Mouse (Mus musculus) limb, embryonic 11.5 days (tissue): ENCODE measurements around the gene Elk4. TPM values are rescaled to one million over a fixed set of nuclear protein-coding genes. Genes with fewer than 3 reads are reported as not detected.

Experiments used
- ATAC-seq: fragments of 200-750 bp; cut with Nextera tagmentation; 2 replicates; pipeline ENCODE4 v1.8.0; 2017; ENCODE audit warnings: low read depth; ENCODE audit not compliant: insufficient number of reproducible peaks, low FRiP score, low TSS enrichment
- DNase-seq: peaks from one replicate; pipeline ENCODE4 v3.0.0-alpha.2; 2015; ENCODE audit warnings: low spot score
- H3K27ac ChIP-seq: fragments of 300-500 bp; sonication (generic); replicated peaks from 2 replicates; pipeline ENCODE4 v1.5.1; 2014; ENCODE audit warnings: low read depth, mild to moderate bottlenecking, low read length
- H3K27me3 ChIP-seq: fragments of 300-500 bp; sonication (generic); 2 replicates; pipeline ENCODE4 v1.6.1; 2014; ENCODE audit warnings: mild to moderate bottlenecking, low read length, mixed read lengths; ENCODE audit not compliant: control insufficient read depth, insufficient read depth
- H3K36me3 ChIP-seq: fragments of 300-500 bp; sonication (generic); 2 replicates; pipeline ENCODE4 v1.6.1; 2014; ENCODE audit warnings: mild to moderate bottlenecking, low read length, moderate library complexity, mixed read lengths; ENCODE audit not compliant: control insufficient read depth, insufficient read depth
- H3K4me1 ChIP-seq: fragments of 300-500 bp; sonication (generic); 2 replicates; pipeline ENCODE4 v1.6.1; 2014; ENCODE audit warnings: low read length, mixed read lengths; ENCODE audit not compliant: control insufficient read depth, insufficient read depth
- H3K4me2 ChIP-seq: fragments of 300-500 bp; sonication (generic); 2 replicates; pipeline ENCODE4 v1.6.1; 2014; ENCODE audit warnings: low read depth, mild to moderate bottlenecking, moderate library complexity; ENCODE audit not compliant: severe bottlenecking
- H3K4me3 ChIP-seq: fragments of 300-500 bp; sonication (generic); 2 replicates; pipeline ENCODE4 v1.5.1; 2014; ENCODE audit warnings: low read depth, low read length
- H3K9ac ChIP-seq: fragments of 300-500 bp; sonication (generic); 2 replicates; pipeline ENCODE4 v1.6.1; 2014; ENCODE audit warnings: mild to moderate bottlenecking, low read length
- H3K9me3 ChIP-seq: fragments of 300-500 bp; sonication (generic); 2 replicates; pipeline ENCODE4 v1.6.1; 2016; ENCODE audit warnings: low read length; ENCODE audit not compliant: control insufficient read depth
- WGBS: fragments of 180-500 bp; shearing (Covaris S2); extraction: QIAGEN DNeasy Blood & Tissue Kit; methylation state at CpG from one replicate; pipeline ENCODE4 v1.1.7; 2014; 5-methylcytosine and 5-hydroxymethylcytosine counted together
- polyA plus RNA-seq: library from polyadenylated mRNA; unstranded; fragments of >200 nt; fragmentation: Nextera tagmentation; extraction: Ambion mirVana; gene quantifications from 2 replicates; pipeline ENCODE4 v1.2.1, GENCODE M21; 2014

Elk4 gene
- polyA plus RNA-seq: 17.1 and 20.8 TPM in 2 replicates

DNA sequence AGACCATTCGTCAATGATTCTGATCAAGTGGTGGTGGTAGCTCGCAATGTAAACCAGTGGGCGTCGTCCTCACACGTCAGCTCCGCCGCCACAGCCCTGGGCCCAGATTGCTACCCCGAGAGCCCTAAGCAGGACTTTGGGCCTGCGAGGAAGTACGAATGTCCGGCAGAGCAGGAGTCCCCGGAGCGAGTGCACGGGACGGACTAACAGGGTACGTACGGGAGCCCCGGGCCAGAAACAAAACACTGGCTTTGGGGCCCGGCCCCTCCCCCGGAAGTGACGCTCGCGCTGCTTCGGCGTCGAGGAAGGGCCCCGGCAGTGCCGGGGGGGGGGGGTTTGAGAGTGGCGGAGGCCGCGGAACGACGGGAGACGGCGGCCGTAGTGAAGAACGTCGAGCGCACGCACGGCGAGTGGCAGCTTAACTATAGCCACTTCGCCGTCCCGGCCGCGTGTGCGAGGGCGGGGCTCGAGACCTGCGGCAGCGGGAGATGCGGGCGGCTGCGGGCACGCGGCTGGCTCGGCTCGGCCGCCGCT lies at the start of gene Elk4:
Elk4 (plus strand) TSS at position 326 of the 534 bp plus-strand sequence.
- H3K27ac ChIP-seq: peak within 1 kb of the TSS; percentile 95
- under 1% methylated on average over 57 of the region's 61 CpGs for WGBS
- H3K9me3 ChIP-seq: no peaks in the 10 kb centered on the region
- peaks cover 6% of the 10 kb centered on the region for H3K4me1 ChIP-seq
- peak within 1 kb of the TSS; percentile 65 for H3K4me2 ChIP-seq
- H3K27me3 ChIP-seq: no peaks in the 10 kb centered on the region
- peak; percentile 95 for DNase-seq
- ATAC-seq: peak; percentile 85
- H3K9ac ChIP-seq: peak within 1 kb of the TSS; percentile 70
- no peaks in the 10 kb centered on the region for H3K36me3 ChIP-seq
- H3K4me3 ChIP-seq: peak within 1 kb of the TSS; percentile 58

DNA sequence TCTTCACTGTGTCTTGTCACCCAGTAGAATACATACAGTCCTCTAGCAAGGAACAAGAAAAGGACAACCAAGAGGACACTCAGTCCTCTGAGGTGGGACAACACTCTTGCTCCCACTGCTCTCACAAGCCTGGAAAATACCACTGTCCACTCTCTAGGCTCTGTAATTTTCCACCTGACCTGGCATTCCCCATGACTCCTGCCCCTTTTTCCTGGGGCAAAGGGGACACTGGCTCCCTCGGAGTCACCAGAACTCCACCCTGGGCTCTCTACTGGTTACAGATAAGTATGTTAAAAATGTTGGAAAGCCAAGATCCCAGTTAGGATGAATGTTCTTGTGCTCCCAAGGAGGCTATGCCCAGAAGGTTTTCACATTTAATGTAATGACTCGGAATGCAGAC lies 46.4 kb upstream of the Elk4 start:
- Histone ChIP-seq H3K9me3 (no peaks in the 10 kb centered on the region), H3K36me3 (no peaks in the 10 kb centered on the region), H3K4me3 (no peak overlapping the region), H3K27me3 (peaks cover 21% of the 10 kb centered on the region), H3K4me1 (peaks cover 11% of the 10 kb centered on the region), H3K4me2 (no peak overlapping the region), H3K27ac (no peak overlapping the region), H3K9ac (no peak overlapping the region)
- 79% methylated on average over 2 of the region's 2 CpGs for WGBS
- no peak for DNase-seq
- no peak for ATAC-seq

DNA sequence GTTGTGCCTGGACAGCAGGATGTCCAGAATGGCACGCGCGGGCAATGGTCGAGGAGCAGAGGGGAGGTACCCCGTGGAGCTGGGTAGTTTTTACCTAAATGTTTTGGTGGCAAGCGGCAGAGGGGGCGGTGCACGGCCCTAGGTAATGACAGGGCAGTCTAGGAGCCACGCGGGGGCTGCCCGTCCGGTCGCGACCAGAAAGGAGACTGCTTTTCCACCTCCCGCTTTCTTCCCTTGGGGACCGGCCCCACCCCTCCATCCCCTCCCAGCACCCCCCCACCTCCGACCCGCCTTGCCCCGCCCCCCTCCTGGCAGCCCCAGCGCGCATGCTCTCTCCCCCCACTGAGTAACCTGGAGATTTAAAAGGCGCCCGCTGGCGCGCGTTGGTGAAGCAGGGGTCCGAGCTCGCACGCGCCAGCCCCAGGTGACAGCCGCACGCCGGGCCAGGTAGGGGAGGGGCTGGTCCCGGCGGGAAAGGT lies 44.8 kb upstream of the Elk4 start, which contains the start of gene Slc45a3:
Slc45a3 (plus strand) TSS at position 362 of the 479 bp plus-strand sequence.
- Histone ChIP-seq H3K4me3 (peak within 1 kb of the TSS; percentile 65), H3K9me3 (no peaks in the 10 kb centered on the region), H3K9ac (peak within 1 kb of the TSS; percentile 55), H3K27me3 (peaks cover 21% of the 10 kb centered on the region), H3K4me1 (peaks cover 11% of the 10 kb centered on the region), H3K36me3 (no peaks in the 10 kb centered on the region), H3K27ac (no peak within 1 kb of the TSS), H3K4me2 (peak within 1 kb of the TSS; percentile 99)
- WGBS: under 1% methylated on average over 35 of the region's 35 CpGs
- DNase-seq (peak; percentile 61), ATAC-seq (peak; percentile 58; the same call in 1 of the 2 replicates)

DNA sequence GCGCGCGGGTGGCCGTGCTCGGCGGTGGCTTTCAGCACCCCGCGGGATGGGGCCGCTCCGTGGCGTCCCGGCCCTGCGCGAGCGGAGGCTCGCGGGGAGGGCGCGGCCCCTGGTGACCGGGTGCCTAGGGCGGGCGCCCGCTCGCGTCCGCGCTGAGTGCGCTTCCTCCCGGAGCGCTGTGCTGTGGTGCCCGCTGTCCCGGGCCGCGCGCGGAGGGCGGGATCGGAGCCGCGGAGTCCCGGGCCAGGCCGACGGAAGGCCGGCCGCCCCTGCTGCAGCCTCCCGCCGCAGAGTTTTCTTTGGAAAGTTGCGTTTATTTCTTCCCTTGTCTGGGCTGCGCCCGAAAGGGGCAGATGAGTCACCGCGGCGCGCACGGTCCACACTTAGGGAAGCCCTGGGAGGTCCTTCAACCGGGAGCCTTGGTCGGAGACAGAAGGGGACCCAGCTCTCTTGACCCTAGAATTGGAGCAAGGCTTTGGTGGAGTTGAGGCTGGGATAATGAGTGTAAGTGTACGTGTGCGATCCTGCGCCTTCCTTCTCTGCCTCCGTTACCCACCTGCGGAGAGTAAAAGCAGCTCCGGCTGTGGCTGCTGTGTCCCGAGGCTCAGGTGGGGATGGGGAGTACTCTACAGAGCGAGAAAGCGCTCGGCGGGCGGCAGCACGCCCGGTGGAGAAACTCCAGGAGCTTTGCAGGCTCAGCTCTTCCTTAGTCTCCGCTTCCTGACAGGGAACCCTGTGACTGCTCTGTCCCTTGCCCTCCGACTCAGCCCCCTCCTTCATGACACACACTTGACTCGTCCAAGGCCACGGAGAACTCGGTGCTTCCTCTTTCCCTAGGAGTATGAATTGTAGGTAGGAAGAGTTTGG lies 44.1 kb upstream of the Elk4 start:
- no peaks in the 10 kb centered on the region for H3K36me3 ChIP-seq
- ATAC-seq: peak; percentile 44; the same call in 1 of the 2 replicates
- DNase-seq: peak; percentile 56
- H3K9me3 ChIP-seq: no peaks in the 10 kb centered on the region
- under 1% methylated on average over 55 of the region's 76 CpGs for WGBS
- H3K27ac ChIP-seq: no peak overlapping the region
- peaks cover 21% of the 10 kb centered on the region for H3K27me3 ChIP-seq
- H3K4me2 ChIP-seq: peak overlapping the region; percentile 99
- H3K4me3 ChIP-seq: peak overlapping the region; percentile 65
- H3K4me1 ChIP-seq: peaks cover 11% of the 10 kb centered on the region
- peak overlapping the region; percentile 55 for H3K9ac ChIP-seq

DNA sequence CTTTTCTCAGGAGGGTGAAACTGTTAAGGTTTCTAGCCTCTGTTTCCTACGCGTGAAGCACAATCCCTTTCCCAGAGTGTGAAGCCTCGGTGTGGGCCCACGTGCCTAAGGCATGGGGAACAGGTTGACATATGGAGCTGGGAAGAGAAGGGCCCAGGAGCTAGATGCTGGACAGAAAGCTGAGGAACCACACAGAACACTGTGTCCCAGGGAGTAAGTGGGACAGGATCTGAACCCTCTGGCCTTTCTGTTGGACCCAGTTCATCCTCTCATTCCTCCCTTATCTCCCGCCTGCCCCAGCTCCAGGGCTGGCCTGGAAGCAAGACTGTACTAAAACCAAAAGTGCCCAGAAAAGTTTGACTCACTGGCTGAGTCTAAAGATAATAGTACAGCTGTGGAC lies 43.3 kb upstream of the Elk4 start:
- H3K4me3 ChIP-seq: peak overlapping the region; percentile 65; the same call in 1 of the 2 replicates
- no peaks in the 10 kb centered on the region for H3K36me3 ChIP-seq
- no peak for ATAC-seq
- no peaks in the 10 kb centered on the region for H3K9me3 ChIP-seq
- peaks cover 21% of the 10 kb centered on the region for H3K27me3 ChIP-seq
- no peak overlapping the region for H3K9ac ChIP-seq
- H3K4me2 ChIP-seq: peak overlapping the region; percentile 99; the same call in 1 of the 2 replicates
- WGBS: 32% methylated on average over 5 of the region's 5 CpGs
- DNase-seq: no peak
- H3K27ac ChIP-seq: no peak overlapping the region
- peaks cover 11% of the 10 kb centered on the region for H3K4me1 ChIP-seq

DNA sequence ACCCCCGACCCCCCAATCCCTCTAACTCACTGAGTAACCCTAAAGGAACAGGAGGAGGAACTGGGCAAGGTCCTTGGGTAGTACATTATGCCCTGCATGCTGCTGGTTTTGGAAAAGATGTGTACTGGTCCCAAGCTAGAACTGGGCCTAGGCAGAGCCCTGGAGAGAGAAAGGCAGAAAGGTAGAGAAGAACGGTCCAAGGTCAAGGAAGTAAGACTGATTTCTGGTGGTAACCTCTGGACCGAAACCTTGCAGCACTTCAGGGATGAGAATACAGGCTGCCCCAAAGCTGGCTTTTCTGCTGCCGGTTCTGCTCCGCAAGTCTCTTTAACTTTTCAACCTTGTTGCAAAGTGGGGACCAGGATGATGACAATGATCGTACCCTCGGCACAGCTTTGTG lies 42.8 kb upstream of the Elk4 start:
- H3K4me3 ChIP-seq: no peak overlapping the region
- no peak for ATAC-seq
- peaks cover 11% of the 10 kb centered on the region for H3K4me1 ChIP-seq
- peaks cover 21% of the 10 kb centered on the region for H3K27me3 ChIP-seq
- no peak overlapping the region for H3K27ac ChIP-seq
- no peak for DNase-seq
- 72% methylated on average over 7 of the region's 7 CpGs for WGBS
- no peaks in the 10 kb centered on the region for H3K9me3 ChIP-seq
- no peak overlapping the region for H3K9ac ChIP-seq
- H3K4me2 ChIP-seq: no peak overlapping the region
- H3K36me3 ChIP-seq: no peaks in the 10 kb centered on the region

DNA sequence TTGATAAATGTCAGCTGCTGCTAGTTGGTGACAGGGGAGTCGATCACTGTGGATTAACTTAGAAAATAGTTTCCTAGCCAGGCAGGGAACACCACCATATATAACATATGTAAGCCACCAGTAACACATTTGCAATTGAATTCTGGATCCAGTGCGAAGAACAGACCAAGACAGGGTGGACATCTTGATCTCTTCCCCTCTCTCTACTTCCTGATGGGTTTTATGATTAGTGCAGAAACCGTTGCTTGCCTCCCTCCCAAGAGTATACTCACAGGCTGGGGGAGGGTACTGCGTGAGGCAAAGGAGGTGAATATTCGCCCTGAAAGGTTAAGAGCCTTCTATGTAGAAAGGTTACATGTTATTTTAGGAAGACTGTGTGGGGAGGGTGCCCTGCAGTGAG lies 41.6 kb upstream of the Elk4 start:
- DNase-seq (no peak), ATAC-seq (no peak)
- Histone ChIP-seq H3K27ac (no peak overlapping the region), H3K9me3 (no peaks in the 10 kb centered on the region), H3K27me3 (peaks cover 21% of the 10 kb centered on the region), H3K36me3 (no peaks in the 10 kb centered on the region), H3K4me3 (no peak overlapping the region), H3K9ac (no peak overlapping the region), H3K4me2 (no peak overlapping the region), H3K4me1 (peaks cover 16% of the 10 kb centered on the region)
- WGBS: 45% methylated on average over 5 of the region's 5 CpGs

DNA sequence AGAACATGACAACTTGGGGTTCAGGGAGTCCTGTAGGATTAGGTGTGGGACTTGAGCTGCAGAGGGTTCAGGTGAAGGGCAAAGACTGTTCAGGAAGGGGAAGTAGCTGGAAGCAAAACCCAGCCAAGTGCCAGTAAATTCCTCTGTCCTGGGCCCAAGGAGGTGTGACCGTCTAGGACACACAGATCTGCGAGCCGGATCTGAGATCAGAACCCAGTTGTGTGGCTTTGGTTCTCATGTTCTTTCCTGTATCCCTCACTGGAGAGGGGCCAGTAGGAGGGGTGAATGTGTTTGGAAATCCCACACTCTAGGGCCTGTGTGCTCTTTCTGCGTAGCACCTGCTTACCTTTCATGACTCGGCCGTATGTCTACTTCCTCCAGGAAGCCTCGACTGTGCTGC lies 40.1 kb upstream of the Elk4 start:
- Histone ChIP-seq H3K4me1 (peaks cover 31% of the 10 kb centered on the region), H3K36me3 (no peaks in the 10 kb centered on the region), H3K4me2 (no peak overlapping the region), H3K27me3 (peaks cover 15% of the 10 kb centered on the region), H3K9ac (no peak overlapping the region), H3K27ac (no peak overlapping the region), H3K4me3 (no peak overlapping the region), H3K9me3 (no peaks in the 10 kb centered on the region)
- no peak for DNase-seq
- ATAC-seq: no peak
- 77% methylated on average over 7 of the region's 7 CpGs for WGBS
